Mouse (Mus musculus) adrenal gland, adult (tissue): ENCODE measurements around the gene Cntn4.

Source experiments
- DNase-seq, 2 experiments: peaks; one replicate each; pipeline ENCODE4 v3.0.0; 2022 to 2023; ENCODE audit warnings: low spot score in 1 of 2; ENCODE audit not compliant: inconsistent age in 2 of 2

The Cntn4 gene

GRCm38 (mm10) chr6:105677149-105678031 is at the start of gene Cntn4:
Gene Cntn4 (plus strand): TSS chr6:105677660.
- DNase-seq: no peak

GRCm38 (mm10) chr6:105674276-105674675 is 3.2 kb upstream of the Cntn4 start:
- DNase-seq: no peak

GRCm38 (mm10) chr6:105675099-105675498 is 2.4 kb upstream of the Cntn4 start:
- DNase-seq: no peak

GRCm38 (mm10) chr6:105676637-105677036 is 823 bp upstream of the Cntn4 start:
- no peak for DNase-seq

- no peak for DNase-seq
These were observed 1.3 kb downstream of the Cntn4 start for GRCm38 (mm10) chr6:105678778-105679177.

- DNase-seq: no peak
These were observed 4.0 kb downstream of the Cntn4 start for GRCm38 (mm10) chr6:105681496-105681895.

- DNase-seq: no peak
These were observed 5.8 kb downstream of the Cntn4 start for GRCm38 (mm10) chr6:105683251-105683650.

- no peak for DNase-seq
These were observed 6.7 kb downstream of the Cntn4 start for GRCm38 (mm10) chr6:105684123-105684522.

- DNase-seq: no peak
These were observed 10.7 kb downstream of the Cntn4 start for GRCm38 (mm10) chr6:105688195-105688594.

- peak in 1 of 2 experiments; percentile 18 for DNase-seq
These were observed 64.6 kb downstream of the Cntn4 start for GRCm38 (mm10) chr6:105742026-105742425.

- DNase-seq: no peak
These were observed 103.2 kb downstream of the Cntn4 start for GRCm38 (mm10) chr6:105780616-105781015.

GRCm38 (mm10) chr6:105788462-105788861 is 111.0 kb downstream of the Cntn4 start:
- DNase-seq: no peak

- DNase-seq: no peak
These were observed 157.6 kb downstream of the Cntn4 start for GRCm38 (mm10) chr6:105835099-105835498.

- DNase-seq: no peak
These were observed 169.8 kb downstream of the Cntn4 start for GRCm38 (mm10) chr6:105847296-105847695.

- DNase-seq: no peak
These were observed 215.4 kb downstream of the Cntn4 start for GRCm38 (mm10) chr6:105892838-105893237.

GRCm38 (mm10) chr6:105938485-105938884 is 261.0 kb downstream of the Cntn4 start:
- DNase-seq: no peak

- no peak for DNase-seq
These were observed 261.8 kb downstream of the Cntn4 start for GRCm38 (mm10) chr6:105939303-105939702.

- DNase-seq: no peak
These were observed 263.1 kb downstream of the Cntn4 start for GRCm38 (mm10) chr6:105940591-105940990.

- peak in 1 of 2 experiments; percentile 18 for DNase-seq
These were observed 314.0 kb downstream of the Cntn4 start for GRCm38 (mm10) chr6:105991492-105991891.

GRCm38 (mm10) chr6:106013018-106013417 is 335.6 kb downstream of the Cntn4 start:
- no peak for DNase-seq

GRCm38 (mm10) chr6:106015126-106015525 is 337.7 kb downstream of the Cntn4 start:
- DNase-seq: no peak

GRCm38 (mm10) chr6:106048878-106049277 is 371.4 kb downstream of the Cntn4 start:
- DNase-seq: no peak

- no peak for DNase-seq
These were observed 378.7 kb downstream of the Cntn4 start for GRCm38 (mm10) chr6:106056123-106056522.
